Mouse (Mus musculus) heart, postnatal 0 days (tissue): ENCODE measurements around the gene Abhd8.

Experiments used
- CTCF ChIP-seq: IDR thresholded peaks from 2 replicates; pipeline ENCODE4 v1.5.1; 2016; ENCODE audit warnings: antibody characterized with exemption, control low read depth, low read depth
- EP300 ChIP-seq: IDR thresholded peaks from 2 replicates; pipeline ENCODE4 v1.6.1; 2016; ENCODE audit warnings: antibody characterized with exemption, low read depth

GRCm38 (mm10) chr8:71505326-71505725 is 41.9 kb upstream of the Abhd8 start:
- TF ChIP-seq CTCF: no peak
- no peak for TF ChIP-seq EP300
